Mouse (Mus musculus): ENCODE results near the gene Got2. TPM values are rescaled to one million over a fixed set of nuclear protein-coding genes. Genes with fewer than 3 reads are reported as not detected.

The Got2 gene
- polyA plus RNA-seq (2017; shearing (Covaris generic)) = 100 to 1,000 TPM; 123 to 155 TPM

GRCm38 (mm10) chr8:95888285-95889136, at the start of gene Got2:
TSS of gene Got2 (minus strand) at chr8:95888547.

GRCm38 (mm10) chr8:95853102-95853843, 35.1 kb downstream of the Got2 start, which contains the start of gene Slc38a7:
TSS of gene Slc38a7 (minus strand) at chr8:95853539.

GRCm38 (mm10) chr8:95825162-95825561, 63.2 kb downstream of the Got2 start, which contains the start of gene Sap18b:
TSS of gene Sap18b (plus strand) at chr8:95825346.

Other genes with a start within 250 kb of the Got2 start
- 1 to 10 TPM in 1 of 2 experiments, under 1 TPM in 1; 0.90 to 1.4 TPM for gene Ndrg4, start 211.6 kb downstream of the Got2 start, polyA plus RNA-seq (2017; shearing (Covaris generic))
- gene Setd6, start 172.7 kb downstream of the Got2 start, polyA plus RNA-seq (2017; shearing (Covaris generic)) = 10 to 100 TPM; 42.9 to 52.7 TPM
- gene Cnot1, start 81.1 kb downstream of the Got2 start, polyA plus RNA-seq (2017; shearing (Covaris generic)) = 10 to 100 TPM; 76.7 to 89.9 TPM
- gene Sap18b, start 63.2 kb downstream of the Got2 start, polyA plus RNA-seq (2017; shearing (Covaris generic)) = 100 to 1,000 TPM; 171 to 181 TPM
- 10 to 100 TPM in 1 of 2 experiments, 1 to 10 TPM in 1; 9.8 to 15.1 TPM for gene Slc38a7, start 35.0 kb downstream of the Got2 start, polyA plus RNA-seq (2017; shearing (Covaris generic))